Mouse (Mus musculus) forebrain, embryonic 14.5 days (tissue): ENCODE measurements around the gene Rd3. TPM values are rescaled to one million over a fixed set of nuclear protein-coding genes. Genes with fewer than 3 reads are reported as not detected.

Experiments used
- ATAC-seq: fragments of 200-750 bp; cut with Nextera tagmentation; 2 replicates; pipeline ENCODE4 v1.8.0; 2017; ENCODE audit warnings: mild to moderate bottlenecking, moderate library complexity
- DNase-seq: peaks from one replicate; pipeline ENCODE4 v3.0.0-alpha.2; 2015; ENCODE audit warnings: low spot score
- H3K27ac ChIP-seq: fragments of 300-500 bp; sonication (generic); 2 replicates; pipeline ENCODE4 v1.5.1; 2014; ENCODE audit warnings: low read depth, mild to moderate bottlenecking, control low read depth, low read length, moderate library complexity
- H3K27me3 ChIP-seq: fragments of 300-500 bp; sonication (generic); replicated peaks from 2 replicates; pipeline ENCODE4 v1.6.1; 2014; ENCODE audit warnings: low read length, control low read depth, mixed read lengths; ENCODE audit not compliant: control insufficient read depth, insufficient read depth
- H3K36me3 ChIP-seq: fragments of 300-500 bp; sonication (generic); 2 replicates; pipeline ENCODE4 v1.6.1; 2014; ENCODE audit warnings: low read length, control low read depth; ENCODE audit not compliant: control insufficient read depth, insufficient read depth
- H3K4me1 ChIP-seq: fragments of 300-500 bp; sonication (generic); 2 replicates; pipeline ENCODE4 v1.6.1; 2014; ENCODE audit warnings: antibody characterized with exemption, low read length, control low read depth; ENCODE audit not compliant: control insufficient read depth, insufficient read depth
- H3K4me2 ChIP-seq: fragments of 300-500 bp; sonication (generic); 2 replicates; pipeline ENCODE4 v1.6.1; 2014; ENCODE audit warnings: mild to moderate bottlenecking, control low read depth, low read length
- H3K4me3 ChIP-seq: fragments of 300-500 bp; sonication (generic); 2 replicates; pipeline ENCODE4 v1.5.1; 2014; ENCODE audit warnings: low read depth, low read length, control low read depth
- H3K9ac ChIP-seq: fragments of 300-500 bp; sonication (generic); 2 replicates; pipeline ENCODE4 v1.6.1; 2014; ENCODE audit warnings: mild to moderate bottlenecking, low read length, control low read depth, moderate library complexity
- H3K9me3 ChIP-seq: fragments of 300-500 bp; sonication (generic); replicated peaks from 2 replicates; pipeline ENCODE4 v1.6.1; 2016; ENCODE audit warnings: low read length, control low read depth, mixed read lengths; ENCODE audit not compliant: control insufficient read depth
- WGBS: fragments of 180-500 bp; shearing (Covaris S2); extraction: QIAGEN DNeasy Blood & Tissue Kit; methylation state at CpG from one replicate; pipeline ENCODE4 v1.1.7; 2014; 5-methylcytosine and 5-hydroxymethylcytosine counted together
- polyA plus RNA-seq: library from polyadenylated mRNA; unstranded; fragments of >200 nt; fragmentation: Nextera tagmentation; extraction: Ambion mirVana; gene quantifications from 2 replicates; pipeline ENCODE4 v1.2.1, GENCODE M21; 2014

Rd3 gene
- polyA plus RNA-seq, 1 experiment from 2014 or later: 2.4 TPM

- H3K27me3 ChIP-seq: no peaks in the 10 kb centered on the region
- H3K9me3 ChIP-seq: no peaks in the 10 kb centered on the region
- DNase-seq (peak; percentile 29), ATAC-seq (no peak)
- H3K4me2 ChIP-seq: no peak overlapping the region
- H3K4me1 ChIP-seq: no peaks in the 10 kb centered on the region
- H3K9ac ChIP-seq: no peak overlapping the region
- 87% methylated on average over 2 of the region's 2 CpGs for WGBS
- no peak overlapping the region for H3K4me3 ChIP-seq
- no peak overlapping the region for H3K27ac ChIP-seq
- H3K36me3 ChIP-seq: no peaks in the 10 kb centered on the region
These were observed 20.3 kb upstream of the Rd3 start for GRCm38 (mm10) chr1:191956871-191957270.

GRCm38 (mm10) chr1:191957321-191957720, 19.8 kb upstream of the Rd3 start:
- no peak overlapping the region for H3K4me2 ChIP-seq
- no peak overlapping the region for H3K9ac ChIP-seq
- H3K9me3 ChIP-seq: no peaks in the 10 kb centered on the region
- WGBS: 68% methylated on average over 3 of the region's 3 CpGs
- no peak for ATAC-seq
- H3K27ac ChIP-seq: no peak overlapping the region
- H3K4me3 ChIP-seq: no peak overlapping the region
- H3K4me1 ChIP-seq: no peaks in the 10 kb centered on the region
- peak; percentile 46 for DNase-seq
- no peaks in the 10 kb centered on the region for H3K36me3 ChIP-seq
- no peaks in the 10 kb centered on the region for H3K27me3 ChIP-seq

- Histone ChIP-seq H3K36me3 (no peaks in the 10 kb centered on the region), H3K27ac (no peak overlapping the region), H3K27me3 (no peaks in the 10 kb centered on the region), H3K4me2 (no peak overlapping the region), H3K4me3 (no peak overlapping the region), H3K9ac (no peak overlapping the region), H3K4me1 (no peaks in the 10 kb centered on the region), H3K9me3 (no peaks in the 10 kb centered on the region)
- 56% methylated on average over 2 of the region's 2 CpGs for WGBS
- DNase-seq (no peak), ATAC-seq (no peak)
These were observed 16.2 kb upstream of the Rd3 start for GRCm38 (mm10) chr1:191960946-191961345.

- DNase-seq (no peak), ATAC-seq (no peak)
- no peaks in the 10 kb centered on the region for H3K4me1 ChIP-seq
- no peak overlapping the region for H3K9ac ChIP-seq
- H3K4me2 ChIP-seq: no peak overlapping the region
- no peak overlapping the region for H3K27ac ChIP-seq
- H3K27me3 ChIP-seq: no peaks in the 10 kb centered on the region
- WGBS: 72% methylated on average over 3 of the region's 3 CpGs
- H3K9me3 ChIP-seq: no peaks in the 10 kb centered on the region
- H3K4me3 ChIP-seq: no peak overlapping the region
- H3K36me3 ChIP-seq: no peaks in the 10 kb centered on the region
These were observed 13.8 kb upstream of the Rd3 start for GRCm38 (mm10) chr1:191963413-191963812.

- H3K4me2 ChIP-seq: no peak overlapping the region
- peak; percentile 71 for DNase-seq
- peak; percentile 42; the same call in 1 of the 2 replicates for ATAC-seq
- no peak overlapping the region for H3K9ac ChIP-seq
- H3K27me3 ChIP-seq: no peaks in the 10 kb centered on the region
- no peaks in the 10 kb centered on the region for H3K9me3 ChIP-seq
- WGBS: 28% methylated on average over 8 of the region's 8 CpGs
- no peaks in the 10 kb centered on the region for H3K36me3 ChIP-seq
- H3K27ac ChIP-seq: no peak overlapping the region
- H3K4me1 ChIP-seq: no peaks in the 10 kb centered on the region
- H3K4me3 ChIP-seq: no peak overlapping the region
These were observed 13.0 kb upstream of the Rd3 start for GRCm38 (mm10) chr1:191963948-191964772.

GRCm38 (mm10) chr1:191964773-191965481, 12.2 kb upstream of the Rd3 start:
- Histone ChIP-seq H3K27ac (no peak overlapping the region), H3K36me3 (no peaks in the 10 kb centered on the region), H3K4me1 (no peaks in the 10 kb centered on the region), H3K27me3 (no peaks in the 10 kb centered on the region), H3K9ac (no peak overlapping the region), H3K4me3 (no peak overlapping the region), H3K4me2 (no peak overlapping the region), H3K9me3 (no peaks in the 10 kb centered on the region)
- WGBS: 19% methylated on average over 13 of the region's 13 CpGs
- DNase-seq: peak; percentile 93
- peak; percentile 76 for ATAC-seq

- H3K4me2 ChIP-seq: no peak overlapping the region
- H3K9ac ChIP-seq: no peak overlapping the region
- no peaks in the 10 kb centered on the region for H3K9me3 ChIP-seq
- no peaks in the 10 kb centered on the region for H3K4me1 ChIP-seq
- H3K27ac ChIP-seq: no peak overlapping the region
- H3K4me3 ChIP-seq: no peak overlapping the region
- no peak for DNase-seq
- no peak for ATAC-seq
- H3K27me3 ChIP-seq: no peaks in the 10 kb centered on the region
- H3K36me3 ChIP-seq: no peaks in the 10 kb centered on the region
- WGBS: 53% methylated on average over 5 of the region's 5 CpGs
These were observed 7.2 kb upstream of the Rd3 start for GRCm38 (mm10) chr1:191969939-191970338.

GRCm38 (mm10) chr1:191974509-191975405, 2.4 kb upstream of the Rd3 start:
- Histone ChIP-seq H3K9me3 (no peaks in the 10 kb centered on the region), H3K27me3 (no peaks in the 10 kb centered on the region), H3K36me3 (no peaks in the 10 kb centered on the region), H3K9ac (no peak overlapping the region), H3K4me2 (no peak overlapping the region), H3K27ac (no peak overlapping the region), H3K4me1 (no peaks in the 10 kb centered on the region; the same call in 1 of the 2 replicates), H3K4me3 (no peak overlapping the region)
- ATAC-seq (no peak), DNase-seq (no peak)
- WGBS: 53% methylated on average over 13 of the region's 13 CpGs
